Mouse (Mus musculus) midbrain, embryonic 15.5 days (tissue): Measurements from ENCODE around the gene Stx16. TPM values are rescaled to one million over a fixed set of nuclear protein-coding genes. Genes with fewer than 3 reads are reported as not detected.

Experiments
- ATAC-seq: fragments of 200-750 bp; cut with Nextera tagmentation; replicated peaks from 2 replicates; pipeline ENCODE4 v1.8.0; 2017; ENCODE audit warnings: moderate TSS enrichment
- H3K27ac ChIP-seq: fragments of 300-500 bp; sonication (generic); 2 replicates; pipeline ENCODE4 v1.5.1; 2015; ENCODE audit warnings: mild to moderate bottlenecking, inconsistent platforms
- H3K27me3 ChIP-seq: fragments of 300-500 bp; sonication (generic); replicated peaks from 2 replicates; pipeline ENCODE4 v1.6.1; 2015; ENCODE audit warnings: inconsistent platforms
- H3K36me3 ChIP-seq: fragments of 300-500 bp; sonication (generic); replicated peaks from 2 replicates; pipeline ENCODE4 v1.6.1; 2015; ENCODE audit warnings: inconsistent platforms
- H3K4me1 ChIP-seq: fragments of 300-500 bp; sonication (generic); 2 replicates; pipeline ENCODE4 v1.6.1; 2015; ENCODE audit warnings: inconsistent platforms
- H3K4me2 ChIP-seq: fragments of 300-500 bp; sonication (generic); 2 replicates; pipeline ENCODE4 v1.6.1; 2015; ENCODE audit warnings: inconsistent platforms, mild to moderate bottlenecking, moderate library complexity
- H3K4me3 ChIP-seq: fragments of 300-500 bp; sonication (generic); 2 replicates; pipeline ENCODE4 v1.5.1; 2015; ENCODE audit warnings: mild to moderate bottlenecking, inconsistent platforms
- H3K9ac ChIP-seq: fragments of 300-500 bp; sonication (generic); 2 replicates; pipeline ENCODE4 v1.6.1; 2015; ENCODE audit warnings: mild to moderate bottlenecking, inconsistent platforms
- H3K9me3 ChIP-seq: fragments of 300-500 bp; sonication (generic); 2 replicates; pipeline ENCODE4 v1.6.1; 2016; ENCODE audit warnings: inconsistent platforms
- WGBS: fragments of 180-500 bp; shearing (Covaris S2); methylation state at CpG from one replicate; pipeline ENCODE4 v1.1.7; 2015; ENCODE audit warnings: mixed read lengths; 5-methylcytosine and 5-hydroxymethylcytosine counted together
- polyA plus RNA-seq: library from polyadenylated mRNA; unstranded; fragments of >200 nt; fragmentation: Nextera tagmentation; extraction: Ambion mirVana; gene quantifications from 2 replicates; pipeline ENCODE4 v1.2.1, GENCODE M21; 2015

The Stx16 gene
- 15.2 and 16.7 TPM in 2 replicates for polyA plus RNA-seq

DNA sequence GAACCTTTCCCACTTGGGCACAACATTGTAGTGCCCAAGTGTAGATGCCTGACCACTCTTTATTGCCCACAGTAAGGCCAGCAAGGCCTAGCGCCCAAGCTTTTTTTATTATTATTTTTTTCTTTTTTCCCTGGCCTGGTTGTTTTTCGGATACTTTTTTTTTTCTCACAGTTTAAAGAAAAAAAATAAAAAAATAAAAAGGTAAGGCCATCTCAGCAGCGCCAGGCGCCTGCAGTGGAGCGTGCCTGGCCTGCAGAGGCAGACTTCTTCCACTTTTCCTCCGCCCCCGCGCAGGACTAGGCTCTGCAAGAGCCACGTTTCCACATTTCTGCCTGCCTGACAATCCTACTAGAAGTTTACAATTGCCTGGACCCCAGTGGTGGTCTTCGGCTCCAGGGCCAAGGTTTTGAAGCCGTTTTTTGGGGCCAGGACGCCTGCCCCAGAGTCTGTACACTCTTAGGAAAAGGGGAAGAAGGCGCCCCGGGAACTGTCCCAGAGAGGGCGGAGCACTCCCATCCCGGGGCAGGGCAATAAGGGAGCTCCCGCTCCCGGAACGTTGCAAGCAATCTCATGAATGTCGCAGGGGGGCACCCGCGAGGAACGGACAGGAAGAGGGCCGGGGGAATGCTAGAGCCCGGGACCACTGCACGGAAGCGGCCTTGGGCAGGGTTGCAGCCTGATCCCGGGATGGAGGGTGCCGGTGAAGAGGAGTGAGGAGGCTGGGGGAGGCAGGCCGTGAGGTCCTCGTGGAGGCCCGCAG lies at the start of gene Stx16:
Gene Stx16 (plus strand): TSS at position 636 of the 760 bp plus-strand sequence.
- H3K9ac ChIP-seq: peak within 1 kb of the TSS; percentile 74
- under 1% methylated on average over 32 of the region's 32 CpGs for WGBS
- H3K4me3 ChIP-seq: peak within 1 kb of the TSS; percentile 69
- H3K27me3 ChIP-seq: no peaks in the 10 kb centered on the region
- peaks cover 47% of the 10 kb centered on the region for H3K4me1 ChIP-seq
- H3K4me2 ChIP-seq: peak within 1 kb of the TSS; percentile 83
- H3K27ac ChIP-seq: peak within 1 kb of the TSS; percentile 89
- H3K36me3 ChIP-seq: no peaks in the 10 kb centered on the region
- H3K9me3 ChIP-seq: no peaks in the 10 kb centered on the region
- ATAC-seq: peak; percentile 91

DNA sequence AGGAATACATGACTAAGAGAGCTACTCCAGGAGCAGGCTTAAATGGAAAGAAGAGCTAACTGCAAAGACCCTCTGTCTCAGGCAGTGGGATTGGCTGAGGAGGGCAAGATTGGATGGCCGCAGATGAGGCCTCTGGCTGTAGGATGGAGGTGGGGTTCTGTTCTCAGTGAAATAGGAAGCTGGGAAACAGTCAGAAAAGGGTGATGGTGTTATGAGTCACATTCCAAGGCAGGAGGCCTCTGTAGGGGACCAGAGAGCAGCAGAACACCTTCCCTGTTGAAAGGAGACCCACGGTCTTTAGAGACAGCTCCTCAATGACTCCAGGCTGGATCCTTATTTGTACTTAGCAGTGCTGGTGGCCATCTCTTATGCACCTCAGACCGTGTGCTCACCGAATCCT lies 49.7 kb upstream of the Stx16 start:
- Histone ChIP-seq H3K4me1 (no peaks in the 10 kb centered on the region), H3K4me2 (no peak overlapping the region), H3K36me3 (no peaks in the 10 kb centered on the region), H3K27me3 (no peaks in the 10 kb centered on the region), H3K9ac (no peak overlapping the region), H3K27ac (no peak overlapping the region), H3K9me3 (no peaks in the 10 kb centered on the region), H3K4me3 (no peak overlapping the region)
- ATAC-seq: no peak
- 87% methylated on average over 4 of the region's 4 CpGs for WGBS

DNA sequence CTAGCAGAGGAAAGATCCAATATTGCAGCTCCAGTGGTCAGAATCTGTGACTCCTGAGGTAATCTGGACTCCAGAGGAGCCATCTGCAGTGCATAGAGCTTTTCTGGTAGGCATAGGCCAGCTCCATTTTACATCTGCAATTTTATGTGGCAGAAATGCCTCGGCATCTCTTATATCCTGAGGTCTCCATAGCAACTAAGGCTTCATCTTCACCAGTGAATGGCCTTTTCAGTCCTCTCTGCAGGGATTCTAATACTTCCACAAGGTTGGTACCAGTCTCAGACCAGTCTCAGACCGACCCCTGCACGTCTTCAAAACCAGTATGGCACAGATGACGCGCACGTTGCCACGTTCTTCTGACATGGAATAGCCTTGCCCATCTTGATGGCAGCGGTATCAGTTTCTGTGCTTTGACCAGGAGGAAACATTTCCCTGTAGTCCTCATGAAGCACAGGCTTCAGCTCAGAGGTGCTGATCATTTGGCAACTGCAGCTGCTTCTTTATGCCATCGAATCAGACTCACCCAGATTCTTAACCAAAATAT lies 42.8 kb upstream of the Stx16 start:
- no peak overlapping the region for H3K9ac ChIP-seq
- no peaks in the 10 kb centered on the region for H3K36me3 ChIP-seq
- WGBS: 69% methylated on average over 9 of the region's 9 CpGs
- H3K4me3 ChIP-seq: no peak overlapping the region
- H3K9me3 ChIP-seq: no peaks in the 10 kb centered on the region
- peak; percentile 66; the same call in 1 of the 2 replicates for ATAC-seq
- no peaks in the 10 kb centered on the region for H3K27me3 ChIP-seq
- H3K4me2 ChIP-seq: no peak overlapping the region
- peak overlapping the region; percentile 54; the same call in 1 of the 2 replicates for H3K27ac ChIP-seq
- H3K4me1 ChIP-seq: 0 out of 2 replicates have a peak, but pooled peaks cover 3% of the 10 kb centered on the region

DNA sequence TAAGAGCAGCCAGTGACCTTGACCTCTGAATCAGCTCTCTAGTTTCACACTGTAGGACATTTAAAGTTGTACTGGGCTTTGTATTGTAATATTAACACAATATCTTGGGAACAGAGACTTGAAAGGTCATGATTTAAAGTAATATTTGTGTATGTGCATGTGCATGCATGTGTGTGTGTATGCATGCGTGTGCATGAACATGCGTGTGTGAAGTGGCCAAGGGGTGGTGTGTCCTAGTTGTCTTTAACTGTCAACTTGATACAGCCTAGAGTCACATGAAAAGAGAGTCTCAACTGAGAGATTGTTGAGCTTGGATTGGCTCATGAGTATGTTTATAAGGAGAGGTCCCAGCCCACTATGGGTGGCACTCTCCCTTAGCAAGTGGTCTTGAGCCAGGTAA lies 28.5 kb upstream of the Stx16 start:
- Histone ChIP-seq H3K9ac (no peak overlapping the region), H3K4me3 (no peak overlapping the region), H3K27ac (no peak overlapping the region), H3K4me2 (no peak overlapping the region), H3K27me3 (no peaks in the 10 kb centered on the region), H3K9me3 (no peaks in the 10 kb centered on the region), H3K36me3 (no peaks in the 10 kb centered on the region), H3K4me1 (peaks cover 16% of the 10 kb centered on the region)
- ATAC-seq: no peak
- 98% methylated on average over 2 of the region's 2 CpGs for WGBS

DNA sequence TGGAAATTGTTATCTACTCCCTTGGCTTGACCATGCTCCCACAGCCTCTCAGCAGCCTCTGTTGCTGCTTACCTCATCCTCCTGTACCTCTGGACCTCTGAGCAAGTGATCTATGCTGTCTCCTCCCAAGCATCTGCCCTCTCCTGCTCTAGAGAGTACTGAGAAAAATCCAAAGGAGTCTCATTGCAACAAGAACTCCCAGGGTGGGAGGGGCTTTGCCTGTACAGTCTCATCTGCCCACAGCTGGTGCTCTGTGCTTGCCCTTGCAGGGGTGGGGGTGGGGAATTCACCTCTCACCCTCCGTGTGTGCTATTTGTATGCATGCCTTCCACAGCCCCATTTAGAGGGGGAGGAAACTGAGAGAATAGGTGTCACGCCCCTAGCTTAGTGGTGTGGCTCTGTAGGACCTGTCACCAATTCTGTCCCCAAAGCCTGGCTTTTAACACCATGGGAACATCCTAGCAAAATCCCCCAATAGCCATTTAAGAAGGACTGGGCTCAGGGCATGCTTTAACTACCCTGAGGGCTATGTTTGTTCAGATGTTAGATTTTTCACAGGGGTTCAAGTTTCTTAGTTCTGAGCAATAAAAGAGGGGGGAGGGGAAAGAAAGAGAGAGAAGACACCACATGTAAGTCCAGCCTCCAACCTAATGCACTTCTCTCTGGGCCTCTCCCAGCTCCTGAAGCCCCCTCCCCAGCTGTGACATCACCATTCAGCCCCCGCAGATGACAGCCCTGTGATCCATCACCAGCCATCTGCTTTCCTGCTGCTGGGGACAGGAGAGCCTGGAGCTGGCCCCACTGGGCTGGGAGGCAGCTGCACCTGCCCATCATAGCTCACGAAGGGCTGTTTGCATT lies 26.4 kb upstream of the Stx16 start:
- no peak overlapping the region for H3K9ac ChIP-seq
- no peak overlapping the region for H3K4me3 ChIP-seq
- H3K27me3 ChIP-seq: no peaks in the 10 kb centered on the region
- 12% methylated on average over 4 of the region's 4 CpGs for WGBS
- no peak overlapping the region for H3K4me2 ChIP-seq
- peaks cover 16% of the 10 kb centered on the region for H3K4me1 ChIP-seq
- no peaks in the 10 kb centered on the region for H3K9me3 ChIP-seq
- peak; percentile 65 for ATAC-seq
- H3K27ac ChIP-seq: no peak overlapping the region
- H3K36me3 ChIP-seq: no peaks in the 10 kb centered on the region

DNA sequence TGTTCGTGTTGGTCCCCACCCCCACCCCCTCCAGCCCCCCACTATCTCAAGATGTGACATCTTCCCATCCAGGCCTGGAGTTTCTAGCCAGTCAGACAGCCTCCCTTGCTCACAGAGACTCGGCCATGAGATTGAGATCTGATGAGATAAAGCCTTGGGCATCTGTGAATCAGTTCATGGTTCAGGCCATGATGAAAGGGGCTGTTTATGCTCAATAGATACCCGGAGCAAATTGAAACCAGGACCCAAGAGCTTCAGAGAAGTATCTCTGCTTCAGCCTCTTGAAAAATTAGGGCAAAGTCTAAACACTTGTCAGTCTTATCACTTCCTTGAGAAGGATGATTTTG lies 25.8 kb upstream of the Stx16 start:
- H3K4me1 ChIP-seq: peaks cover 16% of the 10 kb centered on the region
- WGBS: 30% methylated on average over 3 of the region's 3 CpGs
- no peak overlapping the region for H3K27ac ChIP-seq

DNA sequence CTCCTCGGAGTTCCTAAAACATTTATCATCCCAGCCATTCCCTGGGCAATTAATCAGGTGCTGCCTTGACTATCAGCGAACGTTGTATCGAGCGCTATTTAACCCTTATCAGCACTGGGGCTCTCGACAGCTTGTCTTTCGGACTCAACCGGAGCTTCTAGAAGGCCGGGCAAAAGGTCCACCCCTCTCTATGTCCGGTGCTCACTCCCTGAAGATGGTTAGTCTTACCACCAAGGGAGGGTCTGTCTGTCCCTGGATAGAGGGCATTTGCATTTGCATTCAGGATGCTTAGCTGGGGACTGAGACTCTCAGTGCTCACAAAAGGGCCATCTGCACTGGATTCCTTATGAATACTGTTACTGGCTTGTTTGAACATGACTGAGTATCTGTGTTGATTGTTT lies 25.0 kb upstream of the Stx16 start:
- Histone ChIP-seq H3K4me2 (no peak overlapping the region), H3K4me3 (no peak overlapping the region), H3K27me3 (no peaks in the 10 kb centered on the region), H3K27ac (no peak overlapping the region), H3K9ac (no peak overlapping the region), H3K9me3 (no peaks in the 10 kb centered on the region), H3K4me1 (peaks cover 16% of the 10 kb centered on the region), H3K36me3 (no peaks in the 10 kb centered on the region)
- 8% methylated on average over 10 of the region's 10 CpGs for WGBS
- ATAC-seq: no peak

More for the DNA sequence above, 25.8 kb upstream of the Stx16 start:
- Histone ChIP-seq H3K9me3 (no peaks in the 10 kb centered on the region), H3K9ac (no peak overlapping the region), H3K4me3 (no peak overlapping the region), H3K27me3 (no peaks in the 10 kb centered on the region), H3K4me2 (no peak overlapping the region), H3K36me3 (no peaks in the 10 kb centered on the region)
- ATAC-seq: no peak; the same call in 1 of the 2 replicates

DNA sequence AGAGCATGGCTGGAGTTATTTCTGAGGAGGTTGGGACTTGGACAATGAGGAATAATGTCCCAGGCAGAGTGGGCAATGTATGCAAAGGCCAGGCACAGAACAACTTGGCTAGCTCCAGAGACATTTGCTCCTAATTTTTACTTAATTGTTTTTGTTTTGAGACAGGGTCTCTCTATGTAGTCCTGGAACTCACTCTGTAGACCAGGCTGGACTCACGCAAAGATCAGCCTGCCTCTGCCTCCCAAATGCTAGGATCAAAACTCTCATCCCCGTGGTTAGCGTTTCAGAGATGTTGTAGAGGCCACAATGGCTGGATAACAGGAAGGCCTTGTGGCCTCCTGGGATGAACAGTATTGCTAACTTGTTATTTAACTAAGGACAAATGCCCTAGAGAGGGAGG lies 21.6 kb upstream of the Stx16 start:
- H3K36me3 ChIP-seq: no peaks in the 10 kb centered on the region
- H3K27me3 ChIP-seq: no peaks in the 10 kb centered on the region
- H3K27ac ChIP-seq: no peak overlapping the region
- no peak overlapping the region for H3K4me3 ChIP-seq
- ATAC-seq: no peak
- no peaks in the 10 kb centered on the region for H3K9me3 ChIP-seq
- peaks cover 15% of the 10 kb centered on the region for H3K4me1 ChIP-seq
- WGBS: 92% methylated on average over 3 of the region's 3 CpGs
- no peak overlapping the region for H3K4me2 ChIP-seq
- no peak overlapping the region for H3K9ac ChIP-seq

DNA sequence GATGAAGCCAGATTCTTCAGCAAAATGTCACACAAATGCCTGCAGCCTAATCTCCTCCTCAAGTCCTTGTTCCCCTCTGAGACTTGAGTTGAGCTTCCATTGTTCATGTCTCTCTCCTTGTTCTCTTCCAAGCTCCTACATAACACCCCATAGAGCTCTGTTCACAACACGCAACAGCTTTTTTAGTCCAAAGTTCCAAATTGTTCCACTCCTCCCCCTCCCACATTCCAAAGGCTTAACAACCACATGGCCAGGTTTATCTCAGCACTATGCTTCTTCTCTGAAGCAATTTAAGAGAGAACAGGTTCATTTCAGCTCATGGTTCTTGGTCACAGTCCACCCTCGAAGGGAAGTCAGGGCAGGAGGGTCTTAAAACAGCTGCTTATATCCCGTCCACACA lies 18.4 kb upstream of the Stx16 start:
- ATAC-seq: no peak
- WGBS: 79% methylated on average over 3 of the region's 3 CpGs
- Histone ChIP-seq H3K4me3 (no peak overlapping the region), H3K4me1 (no peaks in the 10 kb centered on the region), H3K27me3 (no peaks in the 10 kb centered on the region), H3K4me2 (no peak overlapping the region), H3K27ac (no peak overlapping the region), H3K9ac (no peak overlapping the region), H3K9me3 (no peaks in the 10 kb centered on the region), H3K36me3 (no peaks in the 10 kb centered on the region)

DNA sequence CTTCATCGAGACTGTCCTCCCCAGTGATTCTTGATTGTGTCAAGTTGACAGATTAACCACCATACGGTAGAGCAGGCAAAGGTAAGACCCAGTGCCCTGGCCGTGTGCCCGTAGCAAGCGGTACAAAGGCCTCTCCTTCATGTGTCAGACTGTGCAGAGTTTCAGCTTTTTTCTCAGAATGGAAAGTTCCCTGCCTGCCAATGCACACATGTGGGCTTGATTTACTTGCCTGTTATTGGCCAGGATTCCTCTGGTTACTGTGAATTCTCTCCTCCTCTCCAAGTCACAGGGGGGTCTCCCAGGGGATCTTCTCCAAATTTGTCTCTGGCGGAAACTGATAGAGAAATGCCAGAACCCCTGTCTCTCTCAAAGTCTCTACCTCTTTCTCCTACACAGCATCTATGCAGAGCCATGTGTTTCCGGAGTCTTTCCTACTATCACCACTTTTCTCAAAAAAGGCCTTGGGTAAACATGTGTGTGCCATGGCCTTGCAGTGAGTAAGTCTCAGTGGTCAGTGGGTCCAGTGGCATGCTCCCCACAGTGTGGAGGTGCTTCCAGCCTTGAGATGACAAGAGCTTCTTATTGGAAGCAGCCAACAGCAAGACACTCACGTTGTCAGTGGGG lies 17.7 kb upstream of the Stx16 start:
- Histone ChIP-seq H3K9me3 (no peaks in the 10 kb centered on the region), H3K27me3 (no peaks in the 10 kb centered on the region), H3K4me1 (no peaks in the 10 kb centered on the region), H3K4me3 (no peak overlapping the region), H3K4me2 (no peak overlapping the region), H3K36me3 (no peaks in the 10 kb centered on the region), H3K27ac (no peak overlapping the region), H3K9ac (no peak overlapping the region)
- no peak for ATAC-seq
- WGBS: 88% methylated on average over 8 of the region's 8 CpGs

DNA sequence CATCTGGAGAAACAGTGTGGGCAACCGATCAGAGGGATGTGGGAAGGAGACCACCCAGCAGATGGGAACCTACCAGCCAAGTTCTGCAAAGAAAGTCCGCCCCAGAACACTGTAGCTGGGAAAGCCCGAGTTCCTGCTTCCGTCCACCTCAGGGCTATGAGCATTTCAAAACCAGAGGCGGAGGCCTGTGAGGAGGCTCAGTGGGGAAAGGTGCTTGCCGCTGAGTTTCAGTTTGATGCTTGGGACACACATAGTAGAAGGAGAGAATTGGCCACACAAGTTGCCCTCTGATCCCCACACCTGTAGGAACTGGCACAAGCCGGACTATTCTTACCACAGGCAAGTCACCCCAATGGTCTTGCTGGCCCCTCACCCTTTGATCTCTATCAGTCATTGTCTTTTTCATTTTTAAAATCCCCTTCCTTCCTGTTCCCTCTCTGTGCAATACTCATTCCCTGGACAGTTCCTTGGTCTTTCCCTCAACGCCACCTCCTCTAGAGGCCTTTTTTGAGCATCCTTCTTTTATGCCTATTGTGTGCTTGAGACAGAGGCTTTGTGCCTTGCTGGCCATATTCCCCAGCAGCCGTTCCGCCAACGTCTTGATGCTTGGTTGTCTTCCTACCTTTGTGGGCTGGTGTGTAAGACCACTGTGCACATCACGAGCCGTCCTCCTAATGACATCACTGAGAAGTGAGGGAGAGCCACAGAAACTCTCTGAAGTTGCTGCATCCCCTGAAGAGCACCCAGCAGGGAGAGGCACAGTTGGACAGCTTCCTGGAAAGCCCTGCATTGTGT lies 16.3 kb upstream of the Stx16 start:
- no peaks in the 10 kb centered on the region for H3K9me3 ChIP-seq
- no peaks in the 10 kb centered on the region for H3K4me1 ChIP-seq
- H3K27me3 ChIP-seq: no peaks in the 10 kb centered on the region
- H3K4me3 ChIP-seq: no peak overlapping the region
- no peak overlapping the region for H3K27ac ChIP-seq
- H3K9ac ChIP-seq: no peak overlapping the region
- no peak overlapping the region for H3K4me2 ChIP-seq
- ATAC-seq: no peak
- 89% methylated on average over 13 of the region's 13 CpGs for WGBS
- no peaks in the 10 kb centered on the region for H3K36me3 ChIP-seq
